Mouse (Mus musculus): ENCODE measurements at regions not wholly inside any gene's neighbourhood (a gene's known extent, or its start where the extent isn't known, plus 50 kb on each side); places are given as distances from the start of the nearest gene placed in this dataset.
"Not testable (repeated sequence)": the region's sequence is repeated elsewhere in the genome, so short reads cannot be mapped to it uniquely, and the experiment has no call there.

DNA sequence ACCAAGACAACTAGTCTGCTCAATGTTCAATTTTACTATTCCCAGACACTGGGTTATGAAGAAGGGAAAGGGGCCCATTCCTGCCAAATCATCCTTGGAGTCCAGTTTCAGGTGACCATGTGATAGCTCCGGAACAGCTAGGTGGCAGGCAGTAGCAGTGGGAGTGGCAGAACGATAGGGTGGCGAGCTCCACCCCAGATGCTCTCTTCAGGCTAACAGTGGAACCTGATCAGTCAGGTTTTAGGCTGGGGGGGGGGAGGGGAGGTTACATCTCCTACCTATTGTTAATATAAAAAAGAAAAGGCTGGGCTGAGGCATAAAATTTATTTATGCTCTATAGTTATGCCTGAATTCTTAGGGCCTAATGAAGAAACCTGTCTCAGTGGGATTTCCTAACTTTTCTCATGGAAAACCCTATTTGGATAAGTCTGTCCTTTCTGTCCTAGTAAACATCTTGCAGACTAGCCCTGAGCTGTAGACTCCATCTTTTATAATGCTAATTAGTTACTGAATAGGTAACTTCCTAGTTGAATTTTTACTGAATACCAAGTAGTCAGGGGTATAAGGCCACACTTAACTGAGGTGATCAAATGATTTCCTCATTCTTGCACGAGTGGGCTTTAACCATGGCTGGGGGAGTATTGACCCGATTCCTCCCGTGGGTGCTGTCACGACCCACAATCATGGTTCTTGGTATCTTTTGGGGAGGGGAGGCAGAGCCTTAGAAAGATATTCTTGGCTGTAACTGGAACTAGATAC lies 223.2 kb upstream of the Ell2 start:
- DNase-seq (ENCODE audit: low spot score in 2 of 2) = not testable (repeated sequence)

GRCm38 (mm10) chr13:75484252-75484651 lies 222.3 kb upstream of the Ell2 start:
- DNase-seq (ENCODE audit: low spot score in 2 of 2) = not testable (repeated sequence)

GRCm38 (mm10) chr13:75501530-75501929 lies 205.0 kb upstream of the Ell2 start:
- DNase-seq (ENCODE audit: low spot score in 2 of 2) = no peak

DNA sequence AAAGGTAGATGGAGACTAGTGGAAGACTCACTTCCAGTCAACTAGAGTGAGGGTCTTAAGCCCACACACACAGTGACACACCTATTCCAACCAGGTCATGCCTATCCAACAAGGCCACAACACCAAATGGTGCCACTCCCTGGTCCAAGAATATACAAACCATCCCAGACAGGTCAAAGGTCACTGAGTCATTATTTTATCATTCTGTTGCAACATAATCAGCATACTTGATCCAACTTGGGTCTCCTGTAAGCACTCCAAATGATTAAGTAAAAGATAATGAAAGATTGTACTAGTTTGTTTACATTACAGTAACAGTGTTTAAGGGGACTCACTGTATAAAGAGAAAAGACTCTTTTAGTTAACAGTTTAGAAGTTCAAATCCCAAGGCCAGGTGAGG lies 203.2 kb upstream of the Ell2 start:
- no peak for DNase-seq (ENCODE audit: low spot score in 2 of 2)

- no peak for DNase-seq (ENCODE audit: low spot score in 2 of 2)
Observed at GRCm38 (mm10) chr13:75514315-75515020, 192.1 kb upstream of the Ell2 start.

DNA sequence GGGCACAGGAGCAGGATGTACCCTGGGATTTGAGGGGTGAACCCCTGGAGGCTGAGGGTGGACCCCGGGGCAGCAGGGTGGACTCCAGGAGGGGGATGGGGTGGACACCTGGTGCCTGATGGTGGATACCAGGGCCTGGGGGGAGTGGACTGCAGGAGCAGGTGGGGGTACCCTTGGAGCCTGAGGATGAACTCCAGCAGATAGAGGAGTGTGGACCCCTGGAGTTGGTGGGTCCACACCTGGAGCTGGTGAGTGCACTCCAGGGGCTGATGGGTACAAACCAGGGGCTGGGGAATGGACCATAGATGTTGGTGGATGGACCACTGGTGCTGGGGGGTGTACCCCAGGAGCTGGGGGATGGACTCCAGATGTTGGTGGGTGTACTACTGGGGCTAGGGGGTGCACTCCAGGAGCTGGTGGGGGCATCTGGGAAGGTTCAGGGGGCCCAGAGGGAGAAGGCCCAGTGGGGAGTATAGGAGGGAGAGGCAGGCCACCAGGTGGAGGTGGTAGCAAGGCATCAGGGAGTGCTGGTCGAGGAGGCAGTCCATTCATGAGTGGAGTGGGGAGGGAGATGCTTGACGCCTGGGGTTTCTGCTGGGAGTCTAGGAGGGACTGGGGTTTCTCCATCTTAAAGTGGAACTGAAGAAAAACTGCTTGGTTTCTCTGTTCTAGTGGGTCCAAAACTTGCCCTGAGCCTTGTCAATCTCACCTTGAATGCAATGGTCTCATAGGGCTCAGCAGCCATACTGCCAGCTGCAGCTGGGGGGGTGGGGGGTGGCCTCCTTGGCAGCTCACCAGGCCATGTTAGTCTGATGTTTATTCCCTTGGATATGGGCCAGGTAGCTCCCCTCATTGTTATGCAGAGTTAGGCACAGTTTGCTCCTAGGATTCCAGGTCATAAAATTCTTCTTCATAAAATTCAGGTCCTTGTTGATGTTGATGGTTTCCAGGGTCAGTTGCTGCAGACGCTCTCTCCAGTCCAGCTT lies 183.0 kb upstream of the Ell2 start:
- no peak for DNase-seq (ENCODE audit: low spot score in 2 of 2)

- DNase-seq (ENCODE audit: low spot score in 2 of 2) = no peak
Observed at GRCm38 (mm10) chr13:75524481-75524880, 182.1 kb upstream of the Ell2 start.

GRCm38 (mm10) chr13:75531566-75531965 lies 175.0 kb upstream of the Ell2 start:
- no peak for DNase-seq (ENCODE audit: low spot score in 2 of 2)

GRCm38 (mm10) chr13:75541446-75541845 lies 165.1 kb upstream of the Ell2 start:
- DNase-seq (ENCODE audit: low spot score in 2 of 2) = no peak

DNA sequence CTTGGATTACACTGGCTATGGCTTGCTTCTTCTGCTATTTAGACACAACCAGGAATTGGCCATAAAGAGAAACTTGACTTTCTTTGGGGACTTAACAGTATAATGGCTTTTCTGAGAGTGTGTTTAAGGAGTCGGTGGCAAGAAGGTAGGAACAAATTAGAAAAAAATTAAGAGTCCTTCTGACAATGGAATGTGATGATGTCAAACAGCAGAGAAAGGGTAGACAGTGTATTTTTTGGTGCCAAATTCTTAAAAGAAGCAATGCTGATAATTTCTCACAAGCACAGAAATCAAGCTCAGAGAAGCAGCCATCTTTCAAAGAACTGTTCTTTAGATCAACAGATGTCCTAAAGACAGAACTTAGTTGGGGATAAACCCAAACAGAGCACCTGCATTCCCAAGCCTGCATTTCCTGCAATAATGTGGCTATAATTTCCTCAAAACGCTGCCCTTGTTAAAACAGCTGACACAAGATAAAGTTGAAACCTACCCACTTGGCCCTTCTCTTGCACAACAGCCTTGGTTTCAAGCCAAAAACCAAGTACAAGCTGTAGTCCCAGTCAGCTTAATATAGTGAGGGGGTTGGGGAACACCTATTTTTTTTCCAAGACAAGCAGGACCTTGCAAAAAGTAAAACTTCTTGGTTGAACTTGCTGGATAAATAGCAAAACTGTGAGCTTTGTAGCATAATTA lies 164.2 kb upstream of the Ell2 start:
- DNase-seq (ENCODE audit: low spot score in 2 of 2) = no peak

DNA sequence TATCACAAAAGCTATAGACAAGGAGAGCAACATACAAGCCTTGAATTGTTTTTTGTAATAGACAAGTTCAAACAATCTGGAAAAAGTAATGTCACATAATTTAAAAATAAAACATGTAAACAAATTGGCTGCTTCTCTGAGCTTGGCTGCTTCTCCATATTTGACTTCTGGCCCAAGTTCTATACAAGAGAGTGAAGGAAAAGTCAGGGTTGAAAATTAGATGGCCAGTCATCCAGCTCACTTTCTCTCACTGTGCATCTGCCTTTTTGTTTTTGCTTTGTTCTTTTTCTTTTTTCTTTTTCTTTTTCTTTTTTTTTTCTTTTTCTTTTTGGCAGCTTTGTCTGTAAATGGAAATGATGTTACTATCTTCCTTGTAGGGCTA lies 163.6 kb upstream of the Ell2 start:
- no peak for DNase-seq (ENCODE audit: low spot score in 2 of 2)

DNA sequence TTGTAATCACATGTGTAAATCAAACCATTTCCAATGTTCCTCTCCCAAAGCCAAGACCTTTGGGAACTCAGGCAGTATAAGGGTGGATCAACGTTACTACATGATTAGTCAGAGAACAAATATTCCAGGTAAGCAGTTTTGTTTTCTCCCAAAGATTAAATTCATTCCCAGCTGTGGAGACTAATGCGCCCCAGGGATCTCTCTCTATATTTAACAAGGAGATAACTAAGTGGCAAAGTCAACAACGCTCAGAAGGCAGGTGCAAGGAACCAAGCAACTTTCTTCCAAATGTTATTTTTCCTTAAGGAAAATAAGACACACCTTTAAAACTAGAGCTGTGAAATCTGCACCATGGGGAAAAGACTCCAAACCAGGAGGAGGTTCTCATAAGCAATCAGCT lies 163.0 kb upstream of the Ell2 start:
- no peak for DNase-seq (ENCODE audit: low spot score in 2 of 2)

DNA sequence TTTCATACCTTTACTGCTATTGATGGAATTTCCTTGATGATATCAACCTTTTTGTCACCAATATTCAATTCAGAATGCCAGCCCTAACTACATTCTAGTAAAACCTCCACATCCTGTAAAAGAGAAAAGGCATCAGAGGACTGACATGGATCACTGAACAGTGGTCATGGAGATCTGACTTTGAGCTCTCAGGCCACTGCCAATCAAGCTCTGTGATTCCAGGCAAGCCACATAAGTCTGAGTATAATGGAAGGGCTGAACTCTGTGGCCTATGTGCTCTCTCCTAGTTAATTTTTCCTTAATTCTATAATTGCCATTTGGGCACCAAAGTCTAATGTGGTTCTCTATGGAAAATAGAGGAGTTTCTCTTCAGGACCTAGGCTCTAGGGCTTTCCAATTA lies 161.8 kb upstream of the Ell2 start:
- DNase-seq (ENCODE audit: low spot score in 2 of 2) = no peak

GRCm38 (mm10) chr13:75547791-75548190 lies 158.8 kb upstream of the Ell2 start:
- DNase-seq (ENCODE audit: low spot score in 2 of 2) = no peak

GRCm38 (mm10) chr13:75578971-75579370 lies 127.6 kb upstream of the Ell2 start:
- DNase-seq (ENCODE audit: low spot score in 2 of 2) = no peak

- DNase-seq (ENCODE audit: low spot score in 2 of 2) = no peak
Observed at GRCm38 (mm10) chr13:75590836-75591235, 115.7 kb upstream of the Ell2 start.

DNA sequence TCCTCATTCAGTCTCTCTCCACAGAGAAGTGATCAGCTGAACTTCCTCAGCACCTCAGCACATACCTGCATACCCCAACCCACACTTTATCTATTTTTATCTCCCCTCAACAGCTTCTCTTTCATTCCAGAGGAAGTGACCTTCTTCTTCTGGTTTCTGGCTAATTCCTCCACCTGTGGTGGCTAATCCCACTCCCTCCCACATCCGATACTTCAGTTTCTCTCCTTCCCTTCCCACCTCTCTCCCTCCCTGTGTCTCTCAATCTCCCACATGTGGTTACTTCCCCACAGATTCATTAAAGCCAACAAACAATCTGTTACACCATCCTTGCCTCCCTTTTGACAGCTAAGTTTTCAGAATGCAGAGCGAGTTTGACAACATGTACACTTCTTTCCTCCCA lies 109.7 kb upstream of the Ell2 start:
- DNase-seq (ENCODE audit: low spot score in 2 of 2) = no peak

GRCm38 (mm10) chr13:75598186-75598585 lies 108.4 kb upstream of the Ell2 start:
- no peak for DNase-seq (ENCODE audit: low spot score in 2 of 2)

DNA sequence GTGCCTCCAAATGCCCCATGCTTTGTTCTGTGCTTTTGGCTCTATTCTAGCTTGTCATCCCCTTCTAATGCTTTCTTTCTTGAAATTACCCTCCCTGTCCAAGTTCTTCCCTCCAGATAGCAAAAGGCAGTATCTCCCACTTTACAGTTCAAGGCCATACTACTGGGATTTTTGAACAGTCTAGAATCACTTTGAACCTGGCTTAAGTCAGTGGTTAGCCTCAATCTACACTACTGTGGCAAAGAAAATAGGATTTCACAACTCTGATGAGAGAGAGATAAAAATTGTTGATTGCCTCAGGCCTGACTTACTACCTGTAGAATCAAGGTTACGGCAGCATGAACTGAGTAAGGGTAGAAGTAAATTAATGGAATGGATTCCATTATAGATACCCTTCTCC lies 107.9 kb upstream of the Ell2 start:
- no peak for DNase-seq (ENCODE audit: low spot score in 2 of 2)

GRCm38 (mm10) chr13:75623229-75623628 lies 83.3 kb upstream of the Ell2 start:
- DNase-seq (ENCODE audit: low spot score in 2 of 2) = no peak

DNA sequence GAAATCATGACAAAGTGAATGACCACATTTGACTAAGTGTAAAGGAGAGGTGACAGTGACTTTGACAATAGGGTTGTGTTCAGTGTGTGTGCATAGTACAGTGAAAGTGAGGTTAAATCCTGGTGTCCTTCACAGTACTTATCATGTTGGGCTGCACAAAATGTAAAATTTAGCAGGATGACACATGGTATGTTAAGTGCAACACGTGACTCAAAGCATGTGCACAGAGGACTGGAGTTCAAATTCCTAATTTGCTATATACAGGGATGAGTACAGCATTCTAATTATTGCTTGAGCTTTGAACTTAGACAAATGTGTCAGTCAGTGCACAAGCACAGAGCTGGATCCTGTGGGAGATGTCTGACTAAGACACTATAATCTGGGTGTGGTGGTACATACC lies 79.2 kb upstream of the Ell2 start:
- no peak for DNase-seq (ENCODE audit: low spot score in 2 of 2)
